Mouse (Mus musculus) kidney, embryonic 16.5 days (tissue): ENCODE data around the gene Fez2. TPM values are rescaled to one million over a fixed set of nuclear protein-coding genes. Genes with fewer than 3 reads are reported as not detected.

ENCODE experiments used
- ATAC-seq: fragments of 200-750 bp; cut with Nextera tagmentation; 2 replicates; pipeline ENCODE4 v1.8.0; 2017; ENCODE audit warnings: moderate TSS enrichment; ENCODE audit not compliant: low FRiP score, low TSS enrichment
- H3K27ac ChIP-seq: fragments of 300-500 bp; sonication (generic); 2 replicates; pipeline ENCODE4 v1.5.1; 2014; ENCODE audit warnings: low read length
- H3K27me3 ChIP-seq: fragments of 300-500 bp; sonication (generic); 2 replicates; pipeline ENCODE4 v1.6.1; 2014; ENCODE audit warnings: low read length, control low read depth, mixed read lengths; ENCODE audit not compliant: insufficient read depth
- H3K36me3 ChIP-seq: fragments of 300-500 bp; sonication (generic); 2 replicates; pipeline ENCODE4 v1.6.1; 2014; ENCODE audit warnings: low read length, control low read depth, mixed read lengths; ENCODE audit not compliant: insufficient read depth
- H3K4me1 ChIP-seq: fragments of 300-500 bp; sonication (generic); 2 replicates; pipeline ENCODE4 v1.6.1; 2014; ENCODE audit warnings: low read length, control low read depth, mixed read lengths; ENCODE audit not compliant: insufficient read depth
- H3K4me2 ChIP-seq: fragments of 300-500 bp; sonication (generic); replicated peaks from 2 replicates; pipeline ENCODE4 v1.6.1; 2014; ENCODE audit warnings: low read depth, low read length
- H3K4me3 ChIP-seq: fragments of 300-500 bp; sonication (generic); 2 replicates; pipeline ENCODE4 v1.5.1; 2014; ENCODE audit warnings: mild to moderate bottlenecking, low read length
- H3K9ac ChIP-seq: fragments of 300-500 bp; sonication (generic); replicated peaks from 2 replicates; pipeline ENCODE4 v1.6.1; 2014; ENCODE audit warnings: low read length
- H3K9me3 ChIP-seq: fragments of 300-500 bp; sonication (generic); 2 replicates; pipeline ENCODE4 v1.6.1; 2016; ENCODE audit warnings: low read length, control low read depth
- WGBS: fragments of 180-500 bp; shearing (Covaris S2); extraction: QIAGEN DNeasy Blood & Tissue Kit; methylation state at CpG from one replicate; pipeline ENCODE4 v1.1.7; 2014; 5-methylcytosine and 5-hydroxymethylcytosine counted together
- polyA plus RNA-seq: library from polyadenylated mRNA; unstranded; fragments of >200 nt; fragmentation: Nextera tagmentation; extraction: Ambion mirVana; gene quantifications from 2 replicates; pipeline ENCODE4 v1.2.1, GENCODE M21; 2015

Fez2 gene
- polyA plus RNA-seq, 1 experiment from 2014 or later, result 42.8 TPM

- Histone ChIP-seq H3K27ac (peak overlapping the region; percentile 0; the same call in 1 of the 2 replicates), H3K9me3 (no peaks in the 10 kb centered on the region), H3K9ac (no peak overlapping the region), H3K27me3 (no peaks in the 10 kb centered on the region), H3K4me2 (no peak overlapping the region), H3K36me3 (peaks cover 23% of the 10 kb centered on the region), H3K4me3 (no peak overlapping the region), H3K4me1 (peaks cover 5% of the 10 kb centered on the region; the same call in 1 of the 2 replicates)
- ATAC-seq, result no peak
- WGBS, result 80% methylated on average over 4 of the region's 4 CpGs
These were observed 16.2 kb downstream of the Fez2 start for GRCm38 (mm10) chr17:78401713-78402112.

DNA sequence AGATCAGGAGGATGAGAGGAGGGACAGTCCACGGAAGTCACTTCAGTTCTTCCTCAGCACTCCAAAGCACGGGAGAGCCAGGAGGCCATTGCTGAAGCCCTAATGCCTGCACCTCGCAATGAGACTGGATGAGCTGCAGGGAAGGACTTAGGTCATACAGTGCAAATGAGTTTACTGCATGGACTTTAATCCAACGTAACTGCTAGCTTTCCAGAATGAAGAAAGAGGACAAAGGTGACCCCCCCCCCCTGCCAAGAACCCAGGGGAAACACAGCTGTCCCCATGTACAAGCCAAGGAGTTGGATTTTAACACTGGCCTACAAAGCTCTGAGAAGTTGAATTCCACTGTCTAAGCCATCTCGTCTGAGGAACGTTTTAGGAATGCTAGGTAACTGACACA, 16.6 kb downstream of the Fez2 start:
- Histone ChIP-seq H3K4me1 (peaks cover 5% of the 10 kb centered on the region; the same call in 1 of the 2 replicates), H3K27ac (0 out of 2 replicates have a peak overlapping the region, but pooled peaks have one; percentile 0), H3K36me3 (peaks cover 25% of the 10 kb centered on the region), H3K27me3 (no peaks in the 10 kb centered on the region), H3K4me3 (no peak overlapping the region), H3K9ac (no peak overlapping the region), H3K9me3 (no peaks in the 10 kb centered on the region), H3K4me2 (no peak overlapping the region)
- peak; percentile 67 for ATAC-seq
- 70% methylated on average over 6 of the region's 6 CpGs for WGBS

DNA sequence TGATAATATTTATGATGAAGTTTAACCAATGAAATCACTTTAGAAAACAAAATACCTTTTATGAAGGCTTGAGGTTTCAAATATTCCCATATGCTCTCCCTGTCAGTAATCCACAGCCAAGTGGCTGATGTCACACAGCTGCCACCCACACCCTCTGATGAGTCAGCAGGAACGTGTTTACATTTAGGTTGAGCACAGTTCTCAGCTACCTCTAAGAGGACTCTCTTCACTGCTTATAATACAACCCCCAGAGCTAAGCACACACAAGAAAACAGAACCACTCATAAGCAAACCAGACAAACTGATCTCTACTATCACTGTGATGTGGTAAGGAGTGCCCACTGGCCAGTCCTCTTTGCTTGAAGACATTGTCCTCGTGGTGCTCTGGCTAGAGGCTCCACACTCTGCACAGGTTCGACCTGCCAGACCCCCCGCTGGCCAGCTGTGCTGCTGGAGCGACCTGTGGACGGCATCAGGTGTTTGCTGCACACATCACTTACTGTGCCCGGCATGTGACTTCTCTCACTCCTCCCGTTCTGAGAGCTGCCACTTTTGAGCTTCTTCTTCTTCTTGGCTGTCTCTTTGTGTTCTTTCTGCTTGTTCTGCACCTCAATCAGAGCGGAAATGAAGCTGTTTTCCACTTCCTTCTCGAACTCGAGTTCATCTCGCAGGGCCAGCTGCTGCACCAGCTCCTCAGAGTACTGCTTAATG, 17.7 kb downstream of the Fez2 start:
- Histone ChIP-seq H3K4me3 (no peak overlapping the region), H3K27me3 (no peaks in the 10 kb centered on the region), H3K27ac (0 out of 2 replicates have a peak overlapping the region, but pooled peaks have one; percentile 14), H3K9ac (no peak overlapping the region), H3K9me3 (no peaks in the 10 kb centered on the region), H3K36me3 (peaks cover 28% of the 10 kb centered on the region), H3K4me2 (no peak overlapping the region), H3K4me1 (peaks cover 5% of the 10 kb centered on the region; the same call in 1 of the 2 replicates)
- 75% methylated on average over 12 of the region's 12 CpGs for WGBS
- ATAC-seq, result peak; percentile 64

GRCm38 (mm10) chr17:78392401-78393087, 25.4 kb downstream of the Fez2 start:
- Histone ChIP-seq H3K4me1 (peaks cover 12% of the 10 kb centered on the region; the same call in 1 of the 2 replicates), H3K27ac (no peak overlapping the region; the same call in 1 of the 2 replicates), H3K4me2 (no peak overlapping the region), H3K4me3 (no peak overlapping the region), H3K36me3 (peaks cover 8% of the 10 kb centered on the region; the same call in 1 of the 2 replicates), H3K27me3 (no peaks in the 10 kb centered on the region), H3K9ac (no peak overlapping the region), H3K9me3 (no peaks in the 10 kb centered on the region)
- WGBS, result 58% methylated on average over 9 of the region's 9 CpGs
- no peak for ATAC-seq

DNA sequence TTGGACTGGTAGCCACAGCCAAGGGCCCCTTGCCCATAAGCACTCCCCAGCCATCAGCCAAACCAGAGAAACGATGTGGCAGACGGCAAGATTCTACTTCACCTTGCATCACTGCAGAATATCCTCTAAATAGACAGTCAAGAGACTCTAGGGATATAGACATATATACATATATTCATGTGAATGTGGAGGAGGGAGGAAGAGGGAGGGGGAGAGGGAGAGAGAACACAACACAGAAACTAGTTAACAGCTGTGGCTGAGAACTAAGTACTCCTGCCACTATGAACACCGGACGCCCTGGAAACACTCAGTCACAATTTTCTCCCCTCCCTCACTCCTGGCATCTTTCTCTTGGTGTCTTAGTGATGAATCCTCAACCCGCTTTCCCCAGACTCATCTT, 28.4 kb downstream of the Fez2 start:
- ATAC-seq, result no peak
- Histone ChIP-seq H3K9ac (no peak overlapping the region), H3K4me3 (no peak overlapping the region), H3K4me1 (peaks cover 12% of the 10 kb centered on the region; the same call in 1 of the 2 replicates), H3K9me3 (no peaks in the 10 kb centered on the region), H3K27me3 (no peaks in the 10 kb centered on the region), H3K27ac (no peak overlapping the region), H3K4me2 (no peak overlapping the region), H3K36me3 (no peaks in the 10 kb centered on the region)
- 94% methylated on average over 5 of the region's 5 CpGs for WGBS

DNA sequence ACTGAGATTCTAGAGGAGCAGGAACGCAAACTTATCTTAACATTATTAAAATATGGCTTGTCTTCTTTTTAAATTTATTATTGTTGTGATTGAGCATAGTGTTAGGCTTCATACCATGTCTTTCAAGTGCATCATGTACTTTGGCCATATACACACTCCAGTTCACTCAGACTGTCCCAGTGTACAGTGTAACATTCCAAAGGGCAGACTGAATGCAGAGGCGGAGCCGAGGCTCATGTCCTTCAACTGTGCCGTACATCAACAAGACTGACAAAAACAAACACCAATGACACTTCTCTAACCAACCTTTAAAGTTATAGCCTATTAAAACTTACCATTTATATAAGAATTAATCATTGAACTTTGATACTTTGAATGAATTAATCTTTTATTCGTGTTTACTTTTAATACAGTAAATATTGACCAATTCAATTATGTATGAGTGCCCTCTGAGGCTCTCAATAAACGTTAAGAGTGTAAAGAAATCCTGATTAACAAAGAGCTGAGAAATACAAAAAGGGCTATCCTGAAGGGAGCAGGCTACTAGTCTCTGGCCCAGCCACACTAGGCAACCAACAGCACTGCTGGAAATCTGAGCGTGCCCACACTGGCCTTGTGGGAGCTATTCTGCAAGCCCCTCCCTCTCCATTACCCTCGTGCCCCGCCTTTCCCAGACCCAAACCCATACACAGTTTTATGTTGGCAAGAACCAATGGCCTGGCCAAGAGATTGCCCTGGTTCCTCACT, 29.7 kb downstream of the Fez2 start:
- Histone ChIP-seq H3K27me3 (no peaks in the 10 kb centered on the region), H3K9ac (no peak overlapping the region), H3K27ac (no peak overlapping the region), H3K36me3 (no peaks in the 10 kb centered on the region; the same call in 1 of the 2 replicates), H3K4me3 (no peak overlapping the region), H3K4me1 (peaks cover 12% of the 10 kb centered on the region; the same call in 1 of the 2 replicates), H3K9me3 (no peaks in the 10 kb centered on the region), H3K4me2 (no peak overlapping the region)
- ATAC-seq, result peak; percentile 79
- WGBS, result 73% methylated on average over 9 of the region's 9 CpGs

DNA sequence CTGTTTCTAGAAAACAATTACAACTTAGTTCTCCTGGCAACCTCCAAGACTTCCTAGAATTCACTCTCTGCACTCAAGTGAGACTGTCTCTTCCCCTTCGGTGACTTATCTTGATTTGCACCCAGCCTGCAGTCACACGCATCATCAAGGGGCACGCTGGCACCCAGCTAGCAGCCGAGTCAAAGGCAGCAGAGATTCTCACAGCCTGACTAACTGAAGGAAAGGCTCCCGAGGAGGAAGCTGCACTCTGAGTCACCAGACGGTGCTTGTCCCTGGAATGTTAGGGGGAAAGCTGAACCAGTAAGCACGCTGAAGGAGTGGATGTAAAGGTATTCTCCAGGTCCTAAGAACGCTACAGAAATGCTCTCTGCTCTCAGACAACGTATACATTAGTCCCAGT, 30.3 kb downstream of the Fez2 start:
- 74% methylated on average over 9 of the region's 9 CpGs for WGBS
- H3K27me3 ChIP-seq, result no peaks in the 10 kb centered on the region
- no peaks in the 10 kb centered on the region; the same call in 1 of the 2 replicates for H3K36me3 ChIP-seq
- ATAC-seq, result no peak
- no peak overlapping the region for H3K9ac ChIP-seq
- H3K4me2 ChIP-seq, result no peak overlapping the region
- H3K27ac ChIP-seq, result no peak overlapping the region
- peaks cover 10% of the 10 kb centered on the region; the same call in 1 of the 2 replicates for H3K4me1 ChIP-seq
- H3K9me3 ChIP-seq, result no peaks in the 10 kb centered on the region
- H3K4me3 ChIP-seq, result no peak overlapping the region

DNA sequence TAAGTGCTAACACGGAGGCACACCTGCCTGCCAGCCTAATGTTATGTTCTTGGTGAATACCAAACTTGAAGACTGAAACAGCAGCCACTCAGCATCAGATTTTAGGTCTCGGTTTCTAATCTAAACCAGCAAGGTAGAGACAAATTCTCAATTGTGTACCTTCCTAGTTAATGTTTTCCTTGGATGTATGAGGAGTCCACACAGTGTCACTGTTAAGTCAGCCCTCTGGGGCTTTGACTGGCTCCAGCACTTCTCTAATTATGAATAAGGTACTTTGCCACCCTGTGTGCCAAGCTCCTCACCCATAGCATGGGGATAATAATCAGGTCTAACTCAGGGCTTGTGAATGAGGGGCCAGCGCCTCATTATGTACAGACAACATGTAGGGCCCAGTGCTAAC, 35.6 kb downstream of the Fez2 start:
- Histone ChIP-seq H3K27me3 (no peaks in the 10 kb centered on the region), H3K4me2 (no peak overlapping the region), H3K4me1 (peaks cover 9% of the 10 kb centered on the region), H3K9ac (no peak overlapping the region), H3K36me3 (peaks cover 12% of the 10 kb centered on the region), H3K9me3 (no peaks in the 10 kb centered on the region), H3K4me3 (no peak overlapping the region), H3K27ac (no peak overlapping the region)
- no peak for ATAC-seq
- 90% methylated on average over 3 of the region's 3 CpGs for whole genome bisulfite sequencing

GRCm38 (mm10) chr17:78379730-78380245, 38.2 kb downstream of the Fez2 start:
- Histone ChIP-seq H3K9ac (no peak overlapping the region), H3K27me3 (no peaks in the 10 kb centered on the region), H3K4me3 (no peak overlapping the region), H3K4me2 (no peak overlapping the region), H3K9me3 (no peaks in the 10 kb centered on the region), H3K27ac (no peak overlapping the region), H3K36me3 (peaks cover 18% of the 10 kb centered on the region), H3K4me1 (peaks cover 9% of the 10 kb centered on the region)
- WGBS, result 49% methylated on average over 11 of the region's 11 CpGs
- no peak for ATAC-seq
